Mouse (Mus musculus): ENCODE results near the gene Mboat7.
"Not testable (repeated sequence)": the region's sequence is repeated elsewhere in the genome, so short reads cannot be mapped to it uniquely, and the experiment has no call there.

DNA sequence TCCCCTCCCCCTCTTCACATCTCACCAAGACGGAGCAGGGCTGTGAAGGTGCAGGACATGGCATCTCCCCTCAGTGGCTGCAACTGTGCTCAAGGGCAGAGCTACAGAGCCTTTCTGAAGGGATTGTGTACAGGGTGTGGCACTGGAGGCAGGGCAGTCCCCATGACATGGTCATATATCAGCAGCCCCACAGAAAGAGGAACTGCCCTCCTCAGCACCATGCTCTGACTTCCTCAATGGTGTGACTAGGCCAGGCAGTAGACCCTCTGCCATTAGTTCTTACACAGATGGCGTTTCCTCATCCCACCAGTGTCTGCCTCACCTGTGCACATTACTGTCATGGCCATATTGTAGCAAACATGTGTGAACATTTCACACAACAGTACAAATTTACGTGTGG is 26.9 kb upstream of the Mboat7 start, which contains the start of gene Pirb:
- not testable (repeated sequence) for TF ChIP-seq CTCF (IDR thresholded peaks at IDR 0.05; ENCODE audit: borderline replicate concordance, insufficient read depth, low read length); POLR2A (IDR thresholded peaks at IDR 0.05; ENCODE audit: low read depth, low read length)

Data from embryonic fibroblast, embryonic 13.5 days (primary cell).